Mouse (Mus musculus) heart, postnatal 0 days (tissue): ENCODE measurements at regions not wholly inside any gene's neighbourhood (a gene's known extent, or its start where the extent isn't known, plus 50 kb on each side); places are given as distances from the start of the nearest gene placed in this dataset.
A peak's percentile ranks its signal among the peaks of the same experiment; 100 is the strongest.

Source experiments
- ATAC-seq: fragments of 200-750 bp; cut with Nextera tagmentation; 2 replicates; pipeline ENCODE4 v1.8.0; 2017; ENCODE audit warnings: low read depth, moderate number of reproducible peaks, moderate library complexity; ENCODE audit not compliant: insufficient read depth
- DNase-seq: peaks from one replicate; pipeline ENCODE4 v3.0.0-alpha.2; 2016; ENCODE audit warnings: low spot score
- H3K27ac ChIP-seq: fragments of 300-500 bp; sonication (generic); 2 replicates; pipeline ENCODE4 v1.5.1; 2014; ENCODE audit warnings: low read depth, mild to moderate bottlenecking
- H3K27me3 ChIP-seq: fragments of 300-500 bp; sonication (generic); 2 replicates; pipeline ENCODE4 v1.6.1; 2014; ENCODE audit warnings: low read length, mixed read lengths; ENCODE audit not compliant: control insufficient read depth, insufficient read depth
- H3K36me3 ChIP-seq: fragments of 300-500 bp; sonication (generic); replicated peaks from 2 replicates; pipeline ENCODE4 v1.6.1; 2014; ENCODE audit warnings: low read length, mixed read lengths; ENCODE audit not compliant: control insufficient read depth, insufficient read depth
- H3K4me1 ChIP-seq: fragments of 300-500 bp; sonication (generic); 2 replicates; pipeline ENCODE4 v1.6.1; 2014; ENCODE audit warnings: antibody characterized with exemption; ENCODE audit not compliant: control insufficient read depth, insufficient read depth
- H3K4me2 ChIP-seq: fragments of 300-500 bp; sonication (generic); 2 replicates; pipeline ENCODE4 v1.6.1; 2014; ENCODE audit warnings: low read depth, mild to moderate bottlenecking, low read length, moderate library complexity
- H3K4me3 ChIP-seq: fragments of 300-500 bp; sonication (generic); 2 replicates; pipeline ENCODE4 v1.5.1; 2014; ENCODE audit warnings: low read depth, low read length
- H3K9ac ChIP-seq: fragments of 300-500 bp; sonication (generic); replicated peaks from 2 replicates; pipeline ENCODE4 v1.6.1; 2014; ENCODE audit warnings: low read depth, low read length, mixed read lengths
- H3K9me3 ChIP-seq: fragments of 300-500 bp; sonication (generic); replicated peaks from 2 replicates; pipeline ENCODE4 v1.6.1; 2016; ENCODE audit warnings: low read length; ENCODE audit not compliant: control insufficient read depth
- CTCF ChIP-seq: IDR thresholded peaks from 2 replicates; pipeline ENCODE4 v1.5.1; 2016; ENCODE audit warnings: antibody characterized with exemption, control low read depth, low read depth
- EP300 ChIP-seq: IDR thresholded peaks from 2 replicates; pipeline ENCODE4 v1.6.1; 2016; ENCODE audit warnings: antibody characterized with exemption, low read depth
- WGBS: fragments of 180-500 bp; shearing (Covaris S2); extraction: QIAGEN DNeasy Blood & Tissue Kit; methylation state at CpG from one replicate; pipeline ENCODE4 v1.1.7; 2014; 5-methylcytosine and 5-hydroxymethylcytosine counted together

DNA sequence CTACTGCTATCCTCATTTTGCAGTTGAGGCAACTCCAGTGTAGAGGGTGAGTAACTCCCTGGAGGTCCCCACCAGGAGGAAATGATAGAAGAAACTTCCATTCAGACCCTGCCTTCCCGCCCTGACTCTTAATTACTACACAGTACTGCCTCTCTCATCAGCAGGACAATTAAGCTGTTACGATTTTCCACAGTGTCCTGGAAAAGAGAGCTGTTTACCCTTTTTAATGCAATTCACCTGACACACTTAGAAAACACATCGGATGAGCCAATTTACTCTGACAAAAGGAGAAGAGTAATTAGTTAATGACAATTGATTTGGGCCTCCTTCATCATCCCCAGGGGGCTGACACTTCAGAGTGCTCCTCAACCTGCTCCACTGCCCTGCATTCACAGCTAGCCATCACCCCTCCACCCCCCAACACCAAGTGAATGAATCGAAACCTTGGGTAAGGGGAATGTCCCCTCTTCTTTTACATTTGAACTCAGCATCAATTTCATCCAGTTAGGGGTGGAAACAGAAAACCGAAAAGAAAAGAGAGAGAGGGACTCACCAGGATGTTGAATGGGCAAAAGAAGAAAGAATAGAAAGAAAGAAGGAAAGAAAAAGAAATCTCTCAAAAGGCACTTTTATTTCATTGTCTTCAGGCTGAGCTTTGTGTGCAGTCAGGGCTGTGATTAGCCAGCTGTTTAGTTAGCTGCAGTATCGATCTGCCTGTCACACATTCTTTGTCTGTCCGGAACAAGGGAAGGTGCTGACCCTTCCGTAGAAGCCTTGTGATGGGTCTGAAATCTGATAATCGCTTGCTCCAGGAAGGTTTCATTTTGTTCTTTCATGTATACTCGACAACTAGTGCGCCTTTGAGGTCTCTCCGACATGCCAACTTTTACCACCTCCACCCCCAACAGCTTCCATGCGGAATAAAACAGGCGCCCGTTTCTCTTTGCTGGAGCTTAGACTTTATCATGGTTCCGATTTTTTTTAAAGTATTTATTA is 482.6 kb upstream of the Tenm4 start:
- H3K4me3 ChIP-seq: peak overlapping the region; percentile 14
- H3K27me3 ChIP-seq: no peaks in the 10 kb centered on the region
- H3K9ac ChIP-seq: no peak overlapping the region
- H3K36me3 ChIP-seq: no peaks in the 10 kb centered on the region
- no peak overlapping the region for H3K27ac ChIP-seq
- no peak for DNase-seq
- TF ChIP-seq CTCF (no peak), EP300 (no peak)
- ATAC-seq: no peak
- H3K9me3 ChIP-seq: no peaks in the 10 kb centered on the region
- H3K4me2 ChIP-seq: peak overlapping the region; percentile 39
- no peaks in the 10 kb centered on the region for H3K4me1 ChIP-seq
- WGBS: 24% methylated on average over 16 of the region's 16 CpGs

DNA sequence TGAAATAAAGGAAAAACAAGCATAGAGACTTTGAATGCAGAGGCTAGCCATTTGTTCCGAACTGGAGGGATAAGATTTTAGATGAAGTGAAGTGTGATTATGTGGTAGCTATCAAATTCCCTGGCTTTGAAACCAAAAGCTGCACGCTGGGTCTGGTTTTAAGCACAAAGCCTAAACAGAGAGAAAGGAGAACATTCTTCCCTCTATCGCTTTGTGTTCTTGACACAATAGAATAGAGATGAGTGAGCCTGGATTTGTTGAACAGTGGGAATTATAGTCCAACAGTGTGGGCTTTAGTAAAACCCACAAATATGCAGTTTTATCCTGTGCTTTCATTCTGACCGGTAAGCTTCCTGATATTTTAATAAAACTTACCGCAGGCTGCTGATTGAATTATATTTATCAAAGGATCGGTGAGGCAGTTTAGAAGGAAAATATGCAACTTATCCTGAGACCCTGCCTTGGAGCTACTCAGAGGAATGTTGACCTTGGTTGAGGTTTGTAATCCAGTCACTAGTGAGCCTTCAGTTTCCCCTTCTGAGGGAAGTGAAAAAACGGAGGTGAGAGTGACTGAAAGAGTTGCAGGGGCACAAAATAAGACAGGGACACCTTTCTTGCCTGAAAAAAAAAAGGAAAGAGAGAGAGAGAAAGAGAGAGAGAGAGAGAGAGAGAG is 481.7 kb upstream of the Tenm4 start:
- DNase-seq: no peak
- ATAC-seq: no peak
- H3K9ac ChIP-seq: no peak overlapping the region
- TF ChIP-seq CTCF (no peak), EP300 (no peak)
- H3K4me3 ChIP-seq: peak overlapping the region; percentile 14
- H3K27ac ChIP-seq: no peak overlapping the region
- 43% methylated on average over 7 of the region's 7 CpGs for WGBS
- peak overlapping the region; percentile 39 for H3K4me2 ChIP-seq
- H3K36me3 ChIP-seq: no peaks in the 10 kb centered on the region
- no peaks in the 10 kb centered on the region for H3K4me1 ChIP-seq
- H3K9me3 ChIP-seq: no peaks in the 10 kb centered on the region
- H3K27me3 ChIP-seq: no peaks in the 10 kb centered on the region

DNA sequence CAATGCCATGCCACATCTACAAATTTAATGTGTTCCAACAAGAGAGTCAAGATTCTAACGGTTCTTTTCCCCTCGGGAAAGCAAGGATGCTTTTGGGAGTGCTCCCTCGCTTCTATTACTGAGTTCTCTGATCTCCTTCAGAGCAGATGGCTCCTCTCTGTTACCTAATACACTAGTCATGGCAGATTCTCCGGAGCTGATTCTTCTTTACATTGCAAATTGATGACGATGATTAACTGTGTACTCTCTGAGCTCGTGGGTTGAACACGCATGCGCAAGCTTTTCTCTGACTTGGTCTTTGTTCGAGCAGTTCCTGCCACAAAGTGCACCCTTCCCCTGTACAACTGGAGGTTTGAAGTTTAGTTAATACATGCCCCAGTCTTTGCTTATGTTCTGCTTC is 471.5 kb upstream of the Tenm4 start:
- no peak overlapping the region for H3K4me3 ChIP-seq
- no peak overlapping the region for H3K27ac ChIP-seq
- H3K36me3 ChIP-seq: no peaks in the 10 kb centered on the region
- TF ChIP-seq EP300 (no peak), CTCF (no peak)
- H3K9ac ChIP-seq: no peak overlapping the region
- H3K9me3 ChIP-seq: no peaks in the 10 kb centered on the region
- WGBS: 83% methylated on average over 9 of the region's 9 CpGs
- no peaks in the 10 kb centered on the region for H3K27me3 ChIP-seq
- no peaks in the 10 kb centered on the region for H3K4me1 ChIP-seq
- H3K4me2 ChIP-seq: no peak overlapping the region
- no peak for DNase-seq
- no peak for ATAC-seq

DNA sequence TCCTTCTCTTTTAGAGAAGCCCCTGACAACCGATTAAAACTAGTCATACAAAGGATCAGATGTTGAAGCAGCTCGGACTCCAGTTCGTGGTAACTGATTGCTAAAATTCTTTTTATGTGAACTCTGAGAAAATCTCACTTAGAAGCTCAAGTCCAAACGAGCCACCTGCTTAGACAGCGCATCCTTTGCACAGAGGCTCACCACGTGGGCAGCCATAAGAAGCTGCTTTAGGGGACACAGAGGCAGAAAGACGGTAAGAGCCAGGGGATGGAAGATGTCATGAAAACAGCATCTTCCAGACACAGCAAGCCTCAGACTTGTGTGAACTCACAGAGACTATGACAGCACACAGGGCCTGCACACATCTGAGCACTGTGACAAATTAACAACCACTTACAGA is 461.0 kb upstream of the Tenm4 start:
- no peaks in the 10 kb centered on the region for H3K4me1 ChIP-seq
- no peaks in the 10 kb centered on the region for H3K27me3 ChIP-seq
- DNase-seq: no peak
- H3K4me2 ChIP-seq: no peak overlapping the region
- no peaks in the 10 kb centered on the region for H3K36me3 ChIP-seq
- no peak for TF ChIP-seq EP300
- no peak for TF ChIP-seq CTCF
- no peak overlapping the region for H3K9ac ChIP-seq
- H3K4me3 ChIP-seq: no peak overlapping the region
- ATAC-seq: no peak
- H3K9me3 ChIP-seq: no peaks in the 10 kb centered on the region
- no peak overlapping the region for H3K27ac ChIP-seq
- 71% methylated on average over 7 of the region's 7 CpGs for WGBS

DNA sequence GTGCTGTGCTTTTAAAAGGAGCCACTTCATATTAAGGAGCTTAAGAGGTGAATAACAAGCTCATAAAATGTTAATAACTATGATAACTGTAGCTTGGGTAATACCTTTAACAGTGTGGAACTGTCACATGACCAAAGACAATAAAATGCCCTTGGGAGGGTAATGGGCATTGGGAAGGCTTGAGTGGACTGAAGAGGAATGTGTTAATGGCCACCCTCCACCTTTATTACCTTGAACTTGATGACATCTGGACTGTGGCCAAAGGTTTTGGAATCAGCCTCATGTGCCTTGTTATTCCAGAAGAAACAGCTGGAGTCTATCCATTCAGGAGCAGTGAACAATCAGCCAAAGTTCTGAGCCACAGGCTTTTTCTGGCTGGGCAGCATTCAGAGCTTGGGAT is 451.0 kb upstream of the Tenm4 start:
- H3K9ac ChIP-seq: no peak overlapping the region
- H3K27me3 ChIP-seq: no peaks in the 10 kb centered on the region
- no peak overlapping the region for H3K4me2 ChIP-seq
- no peak for DNase-seq
- no peak for TF ChIP-seq EP300
- TF ChIP-seq CTCF: no peak
- ATAC-seq: no peak
- no peaks in the 10 kb centered on the region for H3K4me1 ChIP-seq
- H3K36me3 ChIP-seq: no peaks in the 10 kb centered on the region
- H3K4me3 ChIP-seq: no peak overlapping the region
- H3K9me3 ChIP-seq: no peaks in the 10 kb centered on the region
- H3K27ac ChIP-seq: no peak overlapping the region
